Mouse (Mus musculus) cerebellum, adult (tissue): ENCODE results near the gene Asrgl1.
A peak's percentile ranks its signal among the peaks of the same experiment; 100 is the strongest.
"Not testable (repeated sequence)": the region's sequence is repeated elsewhere in the genome, so short reads cannot be mapped to it uniquely, and the experiment has no call there.

ENCODE experiments used
- ATAC-seq: cut with Nextera tagmentation; 2 replicates; pipeline ENCODE4 v1.9.2; 2017; ENCODE audit warnings: mild to moderate bottlenecking, moderate library complexity, mixed read lengths; ENCODE audit not compliant: insufficient number of reproducible peaks, low FRiP score, low TSS enrichment

The Asrgl1 gene

GRCm38 (mm10) chr19:9135512-9136331 lies at the start of gene Asrgl1:
Gene Asrgl1, minus strand, starts transcription at chr19:9135636.
- peak; percentile 93 for ATAC-seq

GRCm38 (mm10) chr19:9146214-9146613 lies 10.8 kb upstream of the Asrgl1 start:
- no peak for ATAC-seq

GRCm38 (mm10) chr19:9143639-9144125 lies 8.2 kb upstream of the Asrgl1 start:
- peak; percentile 26; the same call in 1 of the 2 replicates for ATAC-seq

GRCm38 (mm10) chr19:9143230-9143629 lies 7.8 kb upstream of the Asrgl1 start:
- no peak for ATAC-seq

- ATAC-seq, result not testable (repeated sequence)
Observed at GRCm38 (mm10) chr19:9140361-9140760, 4.9 kb upstream of the Asrgl1 start.

GRCm38 (mm10) chr19:9137159-9137558 lies 1.7 kb upstream of the Asrgl1 start:
- no peak for ATAC-seq

GRCm38 (mm10) chr19:9134746-9135511 lies 507 bp downstream of the Asrgl1 start:
- peak; percentile 42; the same call in 1 of the 2 replicates for ATAC-seq

GRCm38 (mm10) chr19:9129996-9130395 lies 5.4 kb downstream of the Asrgl1 start:
- ATAC-seq, result no peak

- ATAC-seq, result no peak; the same call in 1 of the 2 replicates
Observed at GRCm38 (mm10) chr19:9128499-9129194, 6.8 kb downstream of the Asrgl1 start.

GRCm38 (mm10) chr19:9123986-9124385 lies 11.4 kb downstream of the Asrgl1 start:
- ATAC-seq, result not testable (repeated sequence)

GRCm38 (mm10) chr19:9122390-9122789 lies 13.0 kb downstream of the Asrgl1 start:
- no peak for ATAC-seq

- ATAC-seq, result no peak
Observed at GRCm38 (mm10) chr19:9119655-9120425, 15.6 kb downstream of the Asrgl1 start.

GRCm38 (mm10) chr19:9117275-9117674 lies 18.2 kb downstream of the Asrgl1 start:
- no peak for ATAC-seq

GRCm38 (mm10) chr19:9116268-9116667 lies 19.2 kb downstream of the Asrgl1 start:
- ATAC-seq, result no peak

GRCm38 (mm10) chr19:9112043-9112442 lies 23.4 kb downstream of the Asrgl1 start:
- ATAC-seq, result peak; percentile 95

GRCm38 (mm10) chr19:9110182-9110869 lies 25.1 kb downstream of the Asrgl1 start:
- ATAC-seq, result 0 out of 2 replicates have a peak, but pooled peaks have one; percentile 29

- no peak for ATAC-seq
Observed at GRCm38 (mm10) chr19:9108536-9108935, 26.9 kb downstream of the Asrgl1 start.

GRCm38 (mm10) chr19:9107379-9107755 lies 28.1 kb downstream of the Asrgl1 start:
- ATAC-seq, result no peak

- ATAC-seq, result no peak
Observed at GRCm38 (mm10) chr19:9106751-9107378, 28.6 kb downstream of the Asrgl1 start.
